Mouse (Mus musculus) gastrocnemius, postnatal 4 days (tissue): ENCODE data around the gene Hoxb3. TPM values are rescaled to one million over a fixed set of nuclear protein-coding genes. Genes with fewer than 3 reads are reported as not detected.

Experiments
- microRNA-seq: library from miRNA; unstranded; fragments of <30 nt; microRNA quantifications from one replicate; pipeline ENCODE4 v1.2.0, GENCODE M21; 2021
- total RNA-seq, 2 experiments: library from RNA; stranded (reverse); gene quantifications; 2 replicates each; pipeline ENCODE4 v1.2.3; 2021

The Hoxb3 gene
- total RNA-seq, 2 experiments from 2014 or later, result 1.0 to 1.3 TPM

Small RNA genes within 50 kb of the gene (microRNA-seq; reads per million reads assigned to microRNA genes)
- gene Mir10a, result 1,663 reads per million, percentile 81 among the genes with 10 or more reads in this experiment

Other genes starting within 250 kb of the Hoxb3 start
- 100 to 1,000 TPM; 830 to 870 TPM for gene Atp5g1, start 247.7 kb upstream of the Hoxb3 start, total RNA-seq
- gene Calcoco2, start 211.4 kb upstream of the Hoxb3 start, total RNA-seq, result not detected
- not detected for gene Ttll6, start 189.5 kb upstream of the Hoxb3 start, total RNA-seq
- gene Hoxb13, start 129.0 kb upstream of the Hoxb3 start, total RNA-seq, result not detected
- gene Hoxb9, start 51.9 kb upstream of the Hoxb3 start, total RNA-seq, result 1 to 10 TPM; 1.1 to 1.5 TPM
- gene Hoxb8, start 41.4 kb upstream of the Hoxb3 start, total RNA-seq, result 1 to 10 TPM in 1 of 2 experiments, under 1 TPM in 1; 0.98 to 1.3 TPM
- 1 to 10 TPM; 1.8 to 2.1 TPM for gene Hoxb7, start 36.7 kb upstream of the Hoxb3 start, total RNA-seq
- gene Hoxb6, start 30.9 kb upstream of the Hoxb3 start, total RNA-seq, result 1 to 10 TPM in 1 of 2 experiments, under 1 TPM in 1; 0.62 to 1.3 TPM
- 1 to 10 TPM in 1 of 2 experiments, under 1 TPM in 1; 0.80 to 1.1 TPM for gene Hoxb5, start 20.0 kb upstream of the Hoxb3 start, total RNA-seq
- gene Hoxb4, start 5.1 kb upstream of the Hoxb3 start, total RNA-seq, result under 1 TPM; 0.57 to 0.91 TPM
- gene Hoxb2, start 27.2 kb downstream of the Hoxb3 start, total RNA-seq, result under 1 TPM; 0.44 to 0.93 TPM
- gene Hoxb1, start 42.4 kb downstream of the Hoxb3 start, total RNA-seq, result not detected
- under 1 TPM in 1 of 2 experiments, not detected in 1; 0.39 TPM for gene Skap1, start 141.3 kb downstream of the Hoxb3 start, total RNA-seq